Mouse (Mus musculus) left cerebral cortex, postnatal 10 days (tissue): Measurements from ENCODE around the gene Yrdc. TPM values are rescaled to one million over a fixed set of nuclear protein-coding genes. Genes with fewer than 3 reads are reported as not detected.

Experiments used
- DNase-seq, 2 experiments: peaks; one replicate each; pipeline ENCODE4 v3.0.0; 2021 to 2022; ENCODE audit warnings: low spot score in 2 of 2, mixed read lengths in 1 of 2; ENCODE audit errors: extremely low spot score in 1 of 2
- intact Hi-C: fragments of 180-260 bp; cut with DNase I; formaldehyde crosslinking; loops from one replicate; pipeline ENCODE4 v1.15.1; 2025
- total RNA-seq, 2 experiments: library from RNA; stranded (reverse); gene quantifications; 2 replicates each; pipeline ENCODE4 v1.2.3; 2021

Yrdc gene
- total RNA-seq: 10 to 100 TPM; 27.9 to 33.3 TPM

DNA sequence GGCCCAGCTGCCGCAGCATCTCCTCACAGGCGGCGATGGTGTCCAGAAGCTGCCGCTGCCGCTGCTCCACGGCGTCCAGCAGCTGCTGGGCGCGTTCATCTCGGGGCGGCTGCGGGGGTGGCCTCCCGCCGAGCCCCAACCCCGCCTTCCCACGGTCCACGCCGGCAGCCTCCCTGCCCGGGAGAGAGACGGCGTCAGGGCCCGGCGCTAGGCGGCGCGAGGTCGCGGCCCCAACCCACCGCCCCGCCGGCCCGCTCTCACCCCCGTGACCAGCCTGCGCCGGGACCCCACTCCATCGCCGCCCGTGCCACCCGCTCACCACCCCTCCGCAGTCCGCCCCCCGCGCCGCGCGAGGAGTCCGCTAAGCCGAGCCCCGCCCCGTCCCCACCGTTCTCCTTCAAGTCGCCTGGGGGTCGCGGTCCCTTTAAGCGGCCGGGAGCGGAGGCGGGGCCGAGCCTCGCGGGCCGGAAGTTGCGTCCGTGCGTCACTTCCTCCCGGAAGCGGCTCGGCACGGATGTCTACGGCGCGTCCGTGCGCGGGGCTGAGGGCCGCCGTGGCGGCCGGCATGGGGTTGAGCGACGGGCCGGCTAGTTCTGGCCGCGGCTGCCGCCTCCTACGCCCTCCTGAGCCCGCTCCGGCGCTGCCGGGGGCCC is at the start of gene Yrdc:
Gene Yrdc (plus strand): TSS at position 419 of the 653 bp plus-strand sequence.
- intact Hi-C loops: no loop called here
- DNase-seq: peak; percentile 90 to 98

DNA sequence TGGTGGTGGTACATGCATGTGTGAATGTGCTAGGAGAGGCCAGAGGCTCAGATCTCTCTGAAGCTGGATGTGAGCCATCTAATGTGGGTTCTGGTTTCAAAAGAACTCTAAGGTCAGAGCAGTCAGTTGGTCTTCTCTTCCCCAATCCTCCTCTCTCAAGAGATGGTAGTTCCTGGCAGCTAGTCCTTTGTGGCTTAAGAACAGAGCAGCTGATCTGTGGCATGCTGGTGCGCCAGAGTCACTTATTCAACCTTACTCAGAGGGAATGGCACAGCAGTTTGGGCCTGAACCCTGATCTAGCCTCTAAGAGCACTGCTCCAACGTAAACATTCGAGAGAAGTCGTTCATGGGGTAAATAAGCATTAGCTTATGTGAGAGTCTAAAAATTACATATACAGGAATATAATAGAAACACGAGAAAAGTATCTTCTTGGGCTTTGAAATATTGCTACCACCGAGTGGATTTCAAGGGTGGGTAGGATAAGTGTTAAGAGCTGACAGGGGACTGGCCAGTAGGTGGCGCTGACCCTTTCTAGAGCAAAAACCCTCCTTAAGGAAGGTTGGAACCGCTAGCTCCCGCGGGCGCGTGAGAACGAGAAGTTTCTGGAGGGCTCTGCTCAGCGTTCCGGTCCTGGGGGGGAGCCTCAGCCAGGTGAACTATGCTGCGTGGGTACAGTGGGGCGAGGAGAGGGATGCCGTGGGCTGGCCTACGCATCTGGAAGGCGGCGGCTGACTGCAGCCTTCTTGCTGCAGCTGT is 48.7 kb upstream of the Yrdc start, which contains the start of gene Mtf1:
Gene Mtf1 (plus strand): TSS at position 553 of the 757 bp plus-strand sequence.
- peak; percentile 83 to 93 for DNase-seq
- intact Hi-C loops: loop anchor here (5.0 kb wide), 1 partner anchor 46 kb away; no protein-coding TSS in a partner anchor

GRCm38 (mm10) chr4:124802309-124803260 is 47.9 kb upstream of the Yrdc start:
- DNase-seq: peak; percentile 94 to 98
- intact Hi-C loops: loop anchor here (5.0 kb wide), 1 partner anchor 45 kb away; no protein-coding TSS in a partner anchor

DNA sequence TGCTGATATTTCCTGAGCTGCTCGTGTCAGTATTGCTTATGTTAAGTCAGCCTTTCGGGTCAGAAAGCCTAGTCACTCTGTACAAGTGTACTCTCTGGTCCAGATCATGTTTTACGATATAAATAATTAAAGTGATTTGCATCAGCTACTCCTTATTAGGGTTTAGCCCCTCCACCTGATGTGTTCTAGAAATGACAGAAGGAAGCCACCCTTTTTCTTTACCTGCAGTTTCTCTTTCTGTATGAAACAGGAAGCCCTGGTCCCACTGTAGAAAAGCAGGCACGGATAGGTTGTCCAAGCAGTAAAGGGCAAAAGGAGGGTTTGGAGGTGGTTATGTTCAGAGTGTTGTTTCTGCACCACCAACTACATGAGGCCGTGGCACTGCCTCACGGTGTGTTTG is 47.1 kb upstream of the Yrdc start:
- intact Hi-C loops: loop anchor here (5.0 kb wide), 1 partner anchor 44 kb away; no protein-coding TSS in a partner anchor
- no peak for DNase-seq

DNA sequence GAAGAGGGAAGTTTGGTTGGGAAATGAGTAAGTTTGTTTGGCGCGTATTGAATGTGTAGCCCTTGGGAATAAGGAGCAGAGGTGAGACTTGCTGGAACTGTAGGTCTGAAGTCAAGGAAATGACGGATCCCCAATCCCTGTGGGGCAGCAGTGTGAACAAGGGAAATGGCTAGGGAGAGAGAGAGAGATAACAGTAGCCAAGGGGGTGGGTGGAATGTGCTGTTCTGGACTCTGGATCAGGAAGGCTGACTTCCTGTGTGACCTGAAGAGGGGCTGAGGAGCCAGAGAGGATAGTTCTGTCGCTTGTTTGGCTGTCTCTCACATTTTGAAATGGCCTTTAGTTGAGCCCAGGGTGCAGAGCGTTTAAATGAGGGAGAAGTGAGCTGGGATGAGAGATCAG is 42.0 kb upstream of the Yrdc start:
- DNase-seq: no peak
- intact Hi-C loops: no loop called here

- intact Hi-C loops: no loop called here
- DNase-seq: no peak
These were observed 41.2 kb upstream of the Yrdc start for GRCm38 (mm10) chr4:124809136-124809883.

GRCm38 (mm10) chr4:124810056-124810455 is 40.4 kb upstream of the Yrdc start:
- DNase-seq: no peak
- intact Hi-C loops: no loop called here

DNA sequence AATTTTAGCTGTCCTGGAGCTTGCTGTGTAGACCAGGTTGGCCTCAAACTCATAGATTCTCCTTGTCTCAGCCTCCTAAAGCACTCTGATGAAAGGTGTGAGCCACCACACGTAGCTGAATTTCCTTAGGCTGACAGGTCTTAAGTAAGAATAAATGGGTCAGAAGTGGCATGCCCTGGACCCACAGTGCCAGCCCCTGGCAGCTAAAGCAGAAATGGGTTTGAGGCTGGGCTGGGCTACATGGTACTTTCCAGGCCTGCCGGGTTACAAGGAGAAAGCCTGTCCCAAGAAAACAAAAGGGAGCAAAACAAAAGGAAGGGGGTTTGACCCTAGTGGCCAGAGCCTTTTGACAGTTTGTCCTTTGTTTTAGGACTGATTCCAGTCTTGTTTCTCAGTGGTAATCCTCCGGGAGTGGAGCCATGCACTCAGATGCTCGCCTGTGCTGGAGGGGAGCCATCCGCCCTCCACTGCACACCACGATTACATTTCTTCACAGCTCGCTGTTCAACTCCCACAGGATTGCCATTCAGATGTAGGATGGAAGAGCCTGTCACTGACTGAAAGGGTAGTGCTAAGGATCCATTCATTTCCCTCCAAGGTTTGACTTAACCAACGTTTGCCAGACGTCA is 39.0 kb upstream of the Yrdc start:
- intact Hi-C loops: no loop called here
- DNase-seq: peak in 1 of 2 experiments; percentile 40

GRCm38 (mm10) chr4:124815901-124816300 is 34.6 kb upstream of the Yrdc start:
- intact Hi-C loops: no loop called here
- no peak for DNase-seq

DNA sequence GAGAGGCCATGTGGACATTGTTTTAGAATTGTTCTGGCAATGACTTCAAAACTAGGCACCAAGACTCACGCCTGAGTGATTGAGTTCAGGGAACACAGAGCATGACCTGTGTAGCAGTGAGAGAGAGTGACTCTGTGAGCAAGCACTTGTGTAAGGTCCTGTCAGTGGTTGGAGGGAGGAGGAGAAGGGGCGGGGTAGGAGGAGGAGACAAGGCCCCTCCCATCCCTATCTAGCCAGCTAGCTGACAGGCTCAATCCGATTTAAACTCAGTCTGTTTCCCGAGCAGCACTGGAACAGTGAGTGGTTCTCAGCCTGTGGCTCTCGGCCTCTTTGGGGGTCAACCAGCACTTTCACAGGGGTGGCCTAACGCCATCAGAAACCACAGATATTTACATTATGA is 32.7 kb upstream of the Yrdc start:
- DNase-seq: no peak
- intact Hi-C loops: no loop called here

DNA sequence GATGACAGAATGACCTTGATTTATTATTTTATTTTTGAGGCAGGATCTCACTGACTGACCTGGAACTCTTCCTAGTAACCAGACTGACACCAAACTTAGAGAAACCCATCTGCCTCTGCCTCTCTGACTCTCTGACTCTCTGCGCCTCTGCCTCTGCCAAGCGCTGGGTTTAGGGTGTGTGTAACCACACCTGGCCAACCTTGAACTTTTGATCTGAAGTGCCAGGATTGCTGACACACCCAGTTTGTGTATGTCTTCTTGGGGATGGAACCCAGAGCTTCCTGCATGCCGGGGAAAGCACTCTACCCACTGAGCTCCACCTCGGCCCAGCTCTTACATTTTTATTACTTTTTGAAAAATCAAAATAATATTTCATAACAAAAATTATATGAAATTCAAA is 31.6 kb upstream of the Yrdc start:
- no peak for DNase-seq
- intact Hi-C loops: no loop called here

- intact Hi-C loops: no loop called here
- DNase-seq: no peak
These were observed 25.5 kb upstream of the Yrdc start for GRCm38 (mm10) chr4:124824967-124825366.

DNA sequence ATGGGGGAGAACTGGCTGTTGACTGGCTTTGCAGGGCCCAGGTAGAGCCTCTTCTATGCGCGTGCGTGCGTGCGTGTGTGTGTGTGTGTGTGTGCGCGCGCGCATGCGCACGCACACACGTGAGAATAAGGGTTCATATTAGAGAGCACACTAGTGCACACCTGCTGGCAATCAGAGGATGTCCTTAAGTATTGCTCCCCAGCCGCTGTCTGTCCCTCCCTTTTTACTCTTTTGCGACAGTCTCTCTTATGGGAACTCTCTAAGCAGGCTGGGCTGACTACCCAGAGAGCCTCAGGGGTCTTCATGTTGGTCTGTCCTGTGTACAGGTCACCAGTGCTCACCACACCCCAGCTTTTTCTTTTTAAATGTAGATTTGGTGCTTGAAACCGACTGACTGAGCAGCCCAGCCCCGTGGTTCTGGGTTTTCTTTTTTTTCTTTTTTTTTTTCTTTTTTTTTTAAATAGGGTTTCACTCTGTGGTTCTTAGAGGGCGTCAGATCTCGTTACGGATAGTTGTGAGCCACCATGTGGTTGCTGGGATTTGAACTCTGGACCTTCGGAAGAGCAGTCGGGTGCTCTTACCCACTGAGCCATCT is 25.0 kb upstream of the Yrdc start:
- intact Hi-C loops: no loop called here
- DNase-seq: no peak

DNA sequence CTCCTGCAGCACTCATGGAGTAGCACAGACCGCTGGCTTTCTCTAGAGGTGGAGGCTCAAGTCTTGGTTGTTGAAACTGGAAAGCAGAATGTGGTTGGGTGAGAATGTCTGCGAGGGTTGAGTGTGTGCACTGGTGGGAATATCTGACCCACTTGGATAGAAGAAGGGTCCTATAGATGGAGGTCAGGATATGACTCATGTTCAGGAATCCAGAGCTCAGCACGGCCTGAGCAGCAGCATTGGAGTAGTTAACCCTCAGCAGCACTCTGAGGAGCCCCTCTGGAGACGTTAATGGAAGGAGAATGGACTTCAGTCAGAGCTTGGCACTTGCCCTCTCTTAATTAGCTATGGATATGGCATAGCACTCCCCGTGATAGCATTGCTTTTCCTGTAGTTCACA is 20.8 kb upstream of the Yrdc start:
- no peak for DNase-seq
- intact Hi-C loops: no loop called here

GRCm38 (mm10) chr4:124832796-124833195 is 17.7 kb upstream of the Yrdc start:
- no peak for DNase-seq
- intact Hi-C loops: no loop called here

- DNase-seq: no peak
- intact Hi-C loops: no loop called here
These were observed 12.3 kb upstream of the Yrdc start for GRCm38 (mm10) chr4:124838035-124838700.

DNA sequence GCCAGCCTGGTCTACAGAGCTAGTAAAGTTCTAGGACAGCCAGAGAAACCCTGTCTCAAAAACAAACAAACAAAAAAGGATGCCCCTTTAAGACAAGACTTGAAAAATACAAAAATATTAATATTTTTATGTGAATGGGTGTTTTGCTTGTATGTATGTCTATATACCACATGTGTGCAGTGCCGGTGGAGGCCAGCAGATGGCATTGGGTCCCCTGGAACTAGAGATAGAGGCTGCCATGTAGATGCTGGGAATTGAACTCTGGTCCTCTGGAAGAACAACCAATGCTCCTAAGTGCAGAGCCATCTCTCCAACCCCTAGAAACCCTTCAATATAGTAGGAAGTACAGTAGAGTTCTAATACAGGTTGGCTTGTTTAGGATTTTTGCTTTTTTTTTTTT is 9.5 kb upstream of the Yrdc start:
- intact Hi-C loops: no loop called here
- DNase-seq: no peak
